Mouse (Mus musculus) forebrain, embryonic 14.5 days (tissue): ENCODE measurements around the gene Rbm47. TPM values are rescaled to one million over a fixed set of nuclear protein-coding genes. Genes with fewer than 3 reads are reported as not detected.

ENCODE experiments used
- ATAC-seq: fragments of 200-750 bp; cut with Nextera tagmentation; 2 replicates; pipeline ENCODE4 v1.8.0; 2017; ENCODE audit warnings: mild to moderate bottlenecking, moderate library complexity
- DNase-seq: peaks from one replicate; pipeline ENCODE4 v3.0.0-alpha.2; 2015; ENCODE audit warnings: low spot score
- H3K27ac ChIP-seq: fragments of 300-500 bp; sonication (generic); 2 replicates; pipeline ENCODE4 v1.5.1; 2014; ENCODE audit warnings: low read depth, mild to moderate bottlenecking, control low read depth, low read length, moderate library complexity
- H3K27me3 ChIP-seq: fragments of 300-500 bp; sonication (generic); replicated peaks from 2 replicates; pipeline ENCODE4 v1.6.1; 2014; ENCODE audit warnings: low read length, control low read depth, mixed read lengths; ENCODE audit not compliant: control insufficient read depth, insufficient read depth
- H3K36me3 ChIP-seq: fragments of 300-500 bp; sonication (generic); 2 replicates; pipeline ENCODE4 v1.6.1; 2014; ENCODE audit warnings: low read length, control low read depth; ENCODE audit not compliant: control insufficient read depth, insufficient read depth
- H3K4me1 ChIP-seq: fragments of 300-500 bp; sonication (generic); 2 replicates; pipeline ENCODE4 v1.6.1; 2014; ENCODE audit warnings: antibody characterized with exemption, low read length, control low read depth; ENCODE audit not compliant: control insufficient read depth, insufficient read depth
- H3K4me2 ChIP-seq: fragments of 300-500 bp; sonication (generic); 2 replicates; pipeline ENCODE4 v1.6.1; 2014; ENCODE audit warnings: mild to moderate bottlenecking, control low read depth, low read length
- H3K4me3 ChIP-seq: fragments of 300-500 bp; sonication (generic); 2 replicates; pipeline ENCODE4 v1.5.1; 2014; ENCODE audit warnings: low read depth, low read length, control low read depth
- H3K9ac ChIP-seq: fragments of 300-500 bp; sonication (generic); 2 replicates; pipeline ENCODE4 v1.6.1; 2014; ENCODE audit warnings: mild to moderate bottlenecking, low read length, control low read depth, moderate library complexity
- H3K9me3 ChIP-seq: fragments of 300-500 bp; sonication (generic); replicated peaks from 2 replicates; pipeline ENCODE4 v1.6.1; 2016; ENCODE audit warnings: low read length, control low read depth, mixed read lengths; ENCODE audit not compliant: control insufficient read depth
- WGBS: fragments of 180-500 bp; shearing (Covaris S2); extraction: QIAGEN DNeasy Blood & Tissue Kit; methylation state at CpG from one replicate; pipeline ENCODE4 v1.1.7; 2014; 5-methylcytosine and 5-hydroxymethylcytosine counted together
- polyA plus RNA-seq: library from polyadenylated mRNA; unstranded; fragments of >200 nt; fragmentation: Nextera tagmentation; extraction: Ambion mirVana; gene quantifications from 2 replicates; pipeline ENCODE4 v1.2.1, GENCODE M21; 2014

Rbm47 gene
- polyA plus RNA-seq, 1 experiment from 2014 or later: 2.2 TPM

- H3K36me3 ChIP-seq: no peaks in the 10 kb centered on the region
- no peak for ATAC-seq
- no peaks in the 10 kb centered on the region for H3K9me3 ChIP-seq
- 88% methylated on average over 5 of the region's 5 CpGs for WGBS
- DNase-seq: no peak
- no peak overlapping the region for H3K4me2 ChIP-seq
- H3K27me3 ChIP-seq: no peaks in the 10 kb centered on the region
- H3K27ac ChIP-seq: no peak overlapping the region
- no peak overlapping the region for H3K4me3 ChIP-seq
- H3K9ac ChIP-seq: no peak overlapping the region
- no peaks in the 10 kb centered on the region; the same call in 1 of the 2 replicates for H3K4me1 ChIP-seq
Observed at GRCm38 (mm10) chr5:66074235-66074634, 98.7 kb downstream of the Rbm47 start.

GRCm38 (mm10) chr5:66073604-66074164 lies 99.2 kb downstream of the Rbm47 start:
- no peak for DNase-seq
- Histone ChIP-seq H3K4me1 (no peaks in the 10 kb centered on the region; the same call in 1 of the 2 replicates), H3K9ac (no peak overlapping the region), H3K4me2 (no peak overlapping the region), H3K36me3 (no peaks in the 10 kb centered on the region), H3K4me3 (no peak overlapping the region), H3K9me3 (no peaks in the 10 kb centered on the region), H3K27ac (no peak overlapping the region), H3K27me3 (no peaks in the 10 kb centered on the region)
- 88% methylated on average over 12 of the region's 12 CpGs for WGBS
- ATAC-seq: no peak

DNA sequence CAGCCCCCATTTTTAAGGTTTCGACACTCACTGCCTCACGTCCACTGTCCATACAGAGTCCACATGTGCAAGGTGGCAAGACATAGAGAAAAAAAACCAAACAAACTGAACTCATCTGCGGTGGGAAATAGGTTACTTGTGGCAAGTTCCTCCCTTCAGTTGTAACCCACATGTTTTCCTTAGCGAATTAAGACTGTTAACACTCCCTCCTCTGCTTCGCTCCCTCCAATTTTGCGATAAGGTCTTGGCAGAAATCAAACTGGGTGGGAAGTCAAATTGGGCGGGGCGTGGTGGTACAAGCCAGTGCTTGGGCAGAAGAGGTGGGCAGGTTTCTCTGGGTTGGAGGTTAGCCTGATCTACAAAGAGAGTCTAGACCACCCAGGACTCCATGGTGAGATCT lies 101.2 kb downstream of the Rbm47 start:
- Histone ChIP-seq H3K9me3 (no peaks in the 10 kb centered on the region), H3K27ac (no peak overlapping the region), H3K27me3 (no peaks in the 10 kb centered on the region), H3K4me1 (no peaks in the 10 kb centered on the region; the same call in 1 of the 2 replicates), H3K9ac (no peak overlapping the region), H3K4me2 (no peak overlapping the region), H3K4me3 (no peak overlapping the region), H3K36me3 (no peaks in the 10 kb centered on the region)
- DNase-seq (no peak), ATAC-seq (no peak)
- WGBS: 91% methylated on average over 8 of the region's 8 CpGs

DNA sequence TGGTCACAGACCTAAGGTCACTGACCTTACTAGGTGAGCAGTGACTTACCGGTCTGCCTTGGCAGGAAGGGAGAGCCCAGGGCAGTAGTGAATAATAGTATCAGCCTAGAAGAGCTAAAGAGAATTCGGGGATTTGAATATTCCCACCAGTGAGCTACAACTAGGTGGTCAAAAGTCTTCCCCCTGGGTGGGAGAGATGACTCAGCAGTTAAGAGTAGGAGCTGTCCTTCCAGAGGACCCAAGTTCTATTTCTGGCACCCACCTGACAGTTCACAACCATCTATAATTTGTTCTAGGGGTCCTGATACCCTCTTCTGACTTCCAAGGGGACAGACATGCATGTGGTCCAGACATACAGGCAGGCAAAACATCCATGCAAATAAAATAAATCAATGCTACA lies 102.6 kb downstream of the Rbm47 start:
- DNase-seq: no peak
- 60% methylated on average over 2 of the region's 2 CpGs for WGBS

DNA sequence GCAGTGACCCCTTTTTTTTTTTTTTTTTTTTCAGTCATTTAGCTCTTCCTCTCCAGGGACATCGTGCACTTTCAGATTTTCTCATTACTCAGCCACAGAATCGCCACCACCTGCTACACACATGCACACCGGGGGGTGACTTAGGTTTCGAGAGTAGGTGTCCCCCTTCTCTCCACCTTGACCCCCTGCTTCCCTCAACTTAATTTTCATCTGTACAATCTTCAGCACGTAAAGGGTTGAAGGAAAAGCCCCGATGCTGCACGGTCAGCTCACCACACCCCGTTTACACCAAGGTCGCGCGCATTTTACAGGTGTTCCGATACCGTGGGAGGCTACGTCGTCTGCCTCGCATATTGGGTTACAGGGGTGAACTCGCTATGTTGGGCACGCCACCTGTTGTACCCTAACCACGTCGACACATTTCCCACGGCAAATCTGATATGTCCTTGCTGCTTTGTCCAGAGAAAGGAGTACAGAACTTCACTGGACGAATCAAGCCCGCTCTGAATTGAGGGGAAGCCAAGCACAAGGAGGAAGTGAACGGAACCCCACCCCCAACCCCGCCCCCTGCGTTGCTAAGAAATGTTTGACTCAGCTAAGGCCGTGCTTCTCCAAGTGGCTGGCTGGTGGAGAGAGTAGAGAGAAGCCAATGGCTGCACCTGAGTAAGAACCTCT lies 103.3 kb downstream of the Rbm47 start:
- ATAC-seq: peak; percentile 60; the same call in 1 of the 2 replicates
- H3K9me3 ChIP-seq: no peaks in the 10 kb centered on the region
- DNase-seq: peak; percentile 51
- no peaks in the 10 kb centered on the region for H3K36me3 ChIP-seq
- WGBS: 4% methylated on average over 27 of the region's 27 CpGs
- peak overlapping the region; percentile 22 for H3K4me3 ChIP-seq
- H3K4me2 ChIP-seq: peak overlapping the region; percentile 60
- no peaks in the 10 kb centered on the region for H3K27me3 ChIP-seq
- 0 out of 2 replicates have a peak overlapping the region, but pooled peaks have one; percentile 30 for H3K9ac ChIP-seq
- H3K27ac ChIP-seq: no peak overlapping the region
- H3K4me1 ChIP-seq: no peaks in the 10 kb centered on the region; the same call in 1 of the 2 replicates

More for the DNA sequence above, 102.6 kb downstream of the Rbm47 start:
- ATAC-seq: no peak
- no peak overlapping the region for H3K27ac ChIP-seq
- H3K4me1 ChIP-seq: no peaks in the 10 kb centered on the region; the same call in 1 of the 2 replicates
- H3K9ac ChIP-seq: no peak overlapping the region
- H3K27me3 ChIP-seq: no peaks in the 10 kb centered on the region
- H3K4me3 ChIP-seq: no peak overlapping the region
- no peaks in the 10 kb centered on the region for H3K9me3 ChIP-seq
- no peaks in the 10 kb centered on the region for H3K36me3 ChIP-seq
- H3K4me2 ChIP-seq: no peak overlapping the region

DNA sequence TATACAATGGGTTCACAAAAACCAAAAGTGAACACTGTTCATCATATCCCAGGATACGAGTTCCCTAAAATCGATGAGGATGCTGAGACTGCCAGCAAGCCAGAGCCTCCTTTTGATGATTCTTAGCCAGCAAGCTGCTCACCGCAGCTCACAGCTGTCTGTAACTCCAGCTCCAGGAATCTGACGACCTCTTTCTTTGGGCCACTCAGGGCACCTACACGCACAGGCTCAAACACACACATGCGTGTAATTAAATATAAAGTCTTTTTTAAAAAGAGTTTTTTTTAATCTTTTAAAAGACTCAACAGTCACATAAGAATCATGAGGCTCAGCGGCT lies 103.8 kb downstream of the Rbm47 start:
- Histone ChIP-seq H3K9me3 (no peaks in the 10 kb centered on the region), H3K27ac (no peak overlapping the region), H3K4me2 (peak overlapping the region; percentile 60; the same call in 1 of the 2 replicates), H3K36me3 (no peaks in the 10 kb centered on the region), H3K4me3 (no peak overlapping the region), H3K27me3 (no peaks in the 10 kb centered on the region), H3K9ac (no peak overlapping the region), H3K4me1 (no peaks in the 10 kb centered on the region; the same call in 1 of the 2 replicates)
- no peak for ATAC-seq
- WGBS: 48% methylated on average over 7 of the region's 7 CpGs
- no peak for DNase-seq

- Histone ChIP-seq H3K4me3 (no peak overlapping the region), H3K9ac (no peak overlapping the region), H3K27ac (no peak overlapping the region), H3K27me3 (no peaks in the 10 kb centered on the region), H3K4me1 (no peaks in the 10 kb centered on the region; the same call in 1 of the 2 replicates), H3K9me3 (no peaks in the 10 kb centered on the region), H3K4me2 (no peak overlapping the region), H3K36me3 (no peaks in the 10 kb centered on the region)
- 82% methylated on average over 12 of the region's 12 CpGs for WGBS
- DNase-seq (no peak), ATAC-seq (no peak)
Observed at GRCm38 (mm10) chr5:66068068-66068920, 104.6 kb downstream of the Rbm47 start.

GRCm38 (mm10) chr5:66067219-66067618 lies 105.7 kb downstream of the Rbm47 start:
- DNase-seq (no peak), ATAC-seq (no peak)
- Histone ChIP-seq H3K4me2 (no peak overlapping the region), H3K36me3 (no peaks in the 10 kb centered on the region), H3K4me1 (no peaks in the 10 kb centered on the region; the same call in 1 of the 2 replicates), H3K9ac (no peak overlapping the region), H3K27me3 (no peaks in the 10 kb centered on the region), H3K27ac (no peak overlapping the region), H3K9me3 (no peaks in the 10 kb centered on the region), H3K4me3 (no peak overlapping the region)
- 38% methylated on average over 7 of the region's 7 CpGs for WGBS

GRCm38 (mm10) chr5:66062930-66063220 lies 110.0 kb downstream of the Rbm47 start:
- WGBS: 75% methylated on average over 3 of the region's 3 CpGs
- H3K4me3 ChIP-seq: no peak overlapping the region
- no peak overlapping the region for H3K9ac ChIP-seq
- no peaks in the 10 kb centered on the region for H3K4me1 ChIP-seq
- H3K36me3 ChIP-seq: no peaks in the 10 kb centered on the region
- DNase-seq (no peak), ATAC-seq (no peak)
- no peaks in the 10 kb centered on the region for H3K27me3 ChIP-seq
- no peak overlapping the region for H3K27ac ChIP-seq
- no peak overlapping the region for H3K4me2 ChIP-seq
- H3K9me3 ChIP-seq: no peaks in the 10 kb centered on the region
